Mouse (Mus musculus) lung, postnatal 0 days (tissue): ENCODE results near the gene Gm47995.
"Not testable (repeated sequence)": the region's sequence is repeated elsewhere in the genome, so short reads cannot be mapped to it uniquely, and the experiment has no call there.

Source experiments
- CTCF ChIP-seq: IDR thresholded peaks from 2 replicates; pipeline ENCODE4 v1.5.1; 2016; ENCODE audit warnings: antibody characterized with exemption, mild to moderate bottlenecking
- EP300 ChIP-seq: IDR thresholded peaks from 2 replicates; pipeline ENCODE4 v1.6.1; 2016; ENCODE audit warnings: antibody characterized with exemption, mild to moderate bottlenecking, control low read depth

DNA sequence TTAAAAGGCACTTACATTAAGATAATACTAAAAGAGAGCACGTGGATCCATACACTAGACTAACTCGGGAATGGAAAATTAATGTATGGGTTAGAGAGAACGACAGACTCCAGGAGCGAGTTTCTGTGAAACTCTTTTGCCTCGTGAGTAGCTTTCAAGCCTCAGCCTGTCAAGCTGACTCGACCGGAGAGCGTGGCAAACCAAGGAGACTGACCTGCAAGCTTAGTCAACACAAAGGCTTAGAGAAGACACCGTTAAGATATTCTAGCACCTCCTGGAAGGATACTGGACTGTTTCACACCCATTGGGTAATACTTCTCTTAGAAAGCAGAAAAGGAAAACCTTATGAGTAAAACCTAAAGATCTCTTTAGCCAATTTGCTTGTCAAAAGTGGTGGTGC lies 44.1 kb upstream of the Gm47995 start:
- not testable (repeated sequence) for TF ChIP-seq CTCF, EP300
